Mouse (Mus musculus): ENCODE measurements at regions not wholly inside any gene's neighbourhood (a gene's known extent, or its start where the extent isn't known, plus 50 kb on each side); places are given as distances from the start of the nearest gene placed in this dataset.
A peak's percentile ranks its signal among the peaks of the same experiment; 100 is the strongest.

DNA sequence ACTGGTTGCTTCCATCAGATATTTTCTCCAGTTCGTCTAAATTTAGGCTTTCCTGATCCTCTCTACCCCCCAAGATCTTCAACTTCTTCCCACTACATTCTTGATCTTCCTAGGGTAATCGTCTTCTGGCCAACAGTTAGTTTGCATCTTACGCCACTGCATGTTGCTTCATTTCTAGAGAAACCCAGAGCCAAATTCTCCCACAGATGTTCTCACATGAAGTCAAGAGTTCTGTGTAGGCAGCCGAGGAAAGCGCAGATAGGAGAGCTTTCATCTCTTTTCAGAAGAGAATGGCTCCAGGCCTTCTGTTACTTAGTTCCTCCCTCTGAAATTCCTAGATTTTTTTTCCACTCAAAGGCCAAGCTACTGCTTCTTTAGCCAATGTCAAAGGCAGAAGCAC lies 179.9 kb downstream of the Fgf10 start:
- ATAC-seq (ENCODE audit: low TSS enrichment), result peak; percentile 99

DNA sequence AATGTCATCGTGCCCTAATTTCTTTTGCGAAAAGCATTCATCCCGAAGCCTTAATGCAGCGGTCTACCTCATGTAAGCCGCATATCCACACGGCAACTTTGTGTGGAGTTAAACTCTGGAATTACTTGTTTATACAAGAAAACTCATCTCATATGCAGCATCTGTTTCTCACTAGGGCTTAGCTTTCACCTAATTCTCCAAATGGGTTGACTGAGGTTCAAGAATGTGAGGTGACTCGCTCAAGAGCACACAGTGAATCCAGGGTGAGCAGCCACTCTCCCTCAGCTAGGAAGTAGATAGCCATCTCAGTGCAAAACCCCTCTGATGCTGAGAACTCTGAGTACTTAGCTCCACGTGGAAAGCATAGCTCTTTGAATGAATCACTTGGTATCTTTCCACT lies 181.1 kb downstream of the Fgf10 start:
- ATAC-seq (ENCODE audit: low TSS enrichment), result no peak

DNA sequence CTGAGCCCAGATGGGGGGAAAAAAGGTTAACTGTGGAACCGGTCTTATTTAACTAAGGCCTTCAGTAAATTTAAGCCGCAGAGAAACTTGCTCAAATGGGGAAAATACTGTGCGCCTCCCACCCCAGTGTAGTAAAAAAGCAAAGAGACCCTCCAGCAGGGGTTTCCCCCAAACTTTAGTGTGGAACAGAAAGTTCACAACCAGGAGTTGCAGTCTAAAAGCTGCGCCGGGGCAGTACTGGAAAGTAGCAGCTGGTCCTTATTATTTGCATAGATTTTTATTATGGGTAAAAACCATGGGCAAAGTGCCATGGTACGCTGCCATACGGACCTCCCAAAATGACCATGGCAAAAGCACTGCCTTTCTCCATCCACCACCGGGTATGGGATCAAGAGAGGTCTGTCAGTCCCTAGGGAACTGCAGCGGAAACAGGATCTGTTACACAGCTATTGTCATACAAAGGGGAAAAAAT lies 216.8 kb downstream of the Fgf10 start:
- ATAC-seq (ENCODE audit: low TSS enrichment), result no peak

DNA sequence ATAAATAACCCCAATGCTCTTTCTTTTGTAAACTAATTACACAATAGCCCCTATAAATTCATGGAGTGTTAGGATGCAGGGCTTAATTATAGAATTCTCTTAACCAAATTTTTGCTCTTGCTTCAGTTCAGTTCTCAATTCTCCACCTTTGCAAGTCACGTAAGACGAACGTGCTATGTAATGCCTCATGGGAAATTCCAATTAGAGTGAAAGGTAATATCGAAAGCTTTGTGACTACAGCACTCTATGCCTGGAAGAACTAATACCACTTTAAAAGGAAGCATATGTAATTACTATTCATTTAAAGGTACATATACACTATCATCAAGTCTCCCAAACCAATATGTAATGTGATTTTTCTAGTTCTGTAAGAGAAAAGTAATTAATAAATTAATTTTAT lies 225.5 kb downstream of the Fgf10 start:
- ATAC-seq (ENCODE audit: low TSS enrichment), result no peak

DNA sequence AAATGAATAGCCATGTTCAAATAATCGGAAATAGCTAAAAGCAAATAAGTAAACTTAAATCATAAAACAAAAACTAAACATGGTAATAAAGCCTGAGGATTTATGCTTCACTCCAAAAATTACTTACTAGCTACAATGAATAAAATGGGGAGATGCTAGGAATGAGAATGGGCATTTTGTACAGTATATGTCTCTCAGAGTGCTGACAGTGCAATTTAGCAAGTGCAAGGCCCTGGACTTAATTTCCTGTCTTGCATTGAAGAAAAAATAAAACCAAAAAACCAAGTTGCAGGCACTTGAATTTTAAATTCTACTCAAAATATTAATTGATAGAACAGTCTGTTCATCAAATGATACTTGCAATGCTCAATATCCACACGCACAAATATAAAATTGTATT lies 232.4 kb downstream of the Fgf10 start:
- ATAC-seq (ENCODE audit: low TSS enrichment), result no peak

DNA sequence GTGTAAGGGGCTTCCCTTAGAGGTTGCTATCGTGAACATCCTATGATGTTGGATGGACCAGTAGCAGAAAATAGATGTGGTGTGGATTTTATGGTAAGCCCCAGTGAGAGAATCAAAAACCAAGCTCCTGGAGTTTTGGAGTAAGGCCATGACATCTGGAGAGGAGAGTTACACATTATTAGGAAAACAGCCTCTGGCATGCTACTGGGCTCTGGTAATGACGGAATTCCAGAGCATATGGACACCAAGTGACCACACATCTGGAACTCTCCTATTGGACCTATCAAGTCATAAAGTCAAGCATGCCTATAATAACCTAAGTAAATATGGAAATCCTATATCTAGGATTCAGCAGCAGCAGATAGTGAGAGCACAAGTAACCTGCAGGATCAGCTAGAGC lies 240.8 kb downstream of the Fgf10 start:
- no peak for ATAC-seq (ENCODE audit: low TSS enrichment)

DNA sequence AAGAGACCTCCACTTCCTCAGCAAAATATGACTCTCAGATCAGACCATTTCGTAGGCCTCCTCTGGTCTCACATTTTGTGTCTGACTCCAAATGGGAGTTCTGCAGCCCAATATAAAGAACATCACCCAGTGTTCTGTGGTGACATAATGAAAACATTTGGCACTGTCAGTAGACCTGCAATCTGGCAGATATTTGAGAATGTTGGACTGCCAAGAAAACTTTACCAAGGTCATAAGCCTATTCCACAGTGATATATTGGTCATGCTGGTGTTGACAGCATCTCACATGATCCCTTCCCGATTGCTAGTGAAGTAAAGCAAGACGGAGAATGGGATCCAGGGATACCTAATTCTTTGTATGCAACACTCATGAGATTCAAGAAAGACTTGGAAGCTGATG lies 271.2 kb downstream of the Fgf10 start:
- ATAC-seq (ENCODE audit: low TSS enrichment), result no peak

DNA sequence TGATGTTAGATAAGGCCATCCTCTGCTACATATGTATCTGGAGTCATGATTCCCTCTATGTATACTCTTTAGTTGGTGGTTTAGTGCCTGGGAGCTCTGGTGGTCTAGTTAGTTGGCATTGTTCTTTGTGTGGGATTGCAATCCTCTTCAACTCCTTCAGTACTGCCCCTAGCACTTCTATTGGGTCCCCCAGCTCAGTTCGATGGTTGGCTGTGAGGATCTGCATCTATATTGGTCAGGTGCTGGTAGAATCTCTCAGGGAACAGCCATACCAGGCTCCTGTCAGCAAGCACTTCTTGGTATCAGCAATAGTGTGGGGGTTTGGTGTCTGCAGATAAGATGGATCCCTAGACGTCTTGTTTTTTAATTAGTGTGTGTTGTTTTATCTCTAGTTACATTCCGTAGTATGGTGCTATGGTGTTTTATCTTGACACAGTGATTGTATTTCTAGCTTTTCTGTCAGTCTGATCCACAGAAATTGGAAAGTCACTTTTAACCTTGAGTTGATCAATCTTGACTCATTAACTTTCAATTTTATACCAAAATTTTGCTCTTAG lies 296.6 kb downstream of the Fgf10 start:
- no peak for ATAC-seq (ENCODE audit: low TSS enrichment)

DNA sequence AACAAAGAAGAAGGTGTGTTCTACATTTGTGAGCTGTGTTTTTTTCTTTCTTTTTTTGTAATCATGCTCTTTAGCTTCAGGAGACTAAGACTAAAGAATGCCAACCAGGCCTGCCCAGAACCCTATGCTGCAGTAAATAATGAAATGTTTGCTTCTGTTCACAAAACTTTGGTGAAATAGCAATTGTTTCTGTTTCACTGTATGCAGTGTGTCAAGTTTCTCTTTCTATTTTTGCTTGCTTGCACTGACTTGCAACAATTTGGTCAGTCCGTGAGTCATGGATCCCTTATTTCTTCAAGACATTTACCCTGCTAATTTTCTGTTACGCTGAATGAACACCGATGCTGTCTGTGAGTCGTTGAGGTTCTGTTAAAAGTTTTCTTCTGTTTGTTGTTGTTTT lies 298.1 kb downstream of the Fgf10 start:
- no peak for ATAC-seq (ENCODE audit: low TSS enrichment)

DNA sequence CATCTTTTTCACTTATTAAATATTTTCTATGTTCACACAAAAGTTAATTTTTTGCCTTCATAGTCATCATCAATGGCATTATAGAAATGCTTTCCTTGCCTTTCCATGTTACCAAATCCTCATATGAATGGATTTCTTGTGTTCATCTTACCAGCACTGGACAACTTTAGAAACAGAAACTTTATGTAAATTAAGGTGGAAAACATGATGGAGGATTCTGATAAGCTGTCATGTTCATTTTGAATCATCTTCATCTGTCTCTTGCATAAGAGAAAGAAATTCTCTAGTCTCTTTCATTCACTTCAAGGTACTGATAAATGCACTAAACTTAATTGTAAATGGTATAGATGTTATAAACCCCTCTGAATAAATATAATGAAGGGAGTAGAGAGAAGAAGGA lies 305.4 kb downstream of the Fgf10 start:
- ATAC-seq (ENCODE audit: low TSS enrichment), result no peak

DNA sequence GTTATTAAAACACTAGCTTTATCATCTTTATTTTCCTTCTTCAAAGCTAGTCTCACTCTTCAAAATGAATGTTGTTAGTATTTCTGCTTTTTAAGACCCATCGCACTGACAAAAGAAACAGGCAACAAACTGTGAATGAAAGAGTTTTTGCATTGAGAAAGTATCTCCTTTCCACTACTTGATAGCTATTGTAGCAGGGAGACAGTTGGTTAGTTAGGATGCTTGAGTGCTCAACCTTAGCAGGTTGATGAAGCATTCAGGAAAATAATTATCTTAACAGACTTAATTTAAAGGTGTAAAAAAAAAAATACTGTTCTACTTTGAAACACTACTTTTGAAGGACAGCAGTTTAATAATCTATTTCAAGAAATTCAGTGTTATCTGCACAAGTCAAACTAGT lies 305.9 kb downstream of the Fgf10 start:
- ATAC-seq (ENCODE audit: low TSS enrichment), result no peak

DNA sequence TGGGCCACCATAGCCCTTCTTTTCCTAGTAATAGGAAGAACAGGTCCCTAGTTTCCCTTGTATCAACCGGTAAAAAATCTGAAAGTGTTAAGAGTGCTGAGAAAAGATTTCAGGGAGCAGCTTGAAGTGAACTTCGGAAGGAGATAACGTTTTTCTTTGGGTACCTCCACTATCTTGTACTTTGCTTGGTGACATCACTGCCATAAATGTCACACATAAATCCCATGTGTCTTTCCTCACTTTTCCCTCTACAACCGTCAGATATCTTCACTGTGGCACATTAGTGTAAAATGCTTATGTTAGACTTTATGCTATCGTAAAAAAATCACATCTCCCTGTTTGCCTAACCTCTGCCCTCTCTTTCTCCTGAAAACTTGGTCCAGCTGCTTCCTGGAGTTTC lies 309.9 kb downstream of the Fgf10 start:
- no peak for ATAC-seq (ENCODE audit: low TSS enrichment)

DNA sequence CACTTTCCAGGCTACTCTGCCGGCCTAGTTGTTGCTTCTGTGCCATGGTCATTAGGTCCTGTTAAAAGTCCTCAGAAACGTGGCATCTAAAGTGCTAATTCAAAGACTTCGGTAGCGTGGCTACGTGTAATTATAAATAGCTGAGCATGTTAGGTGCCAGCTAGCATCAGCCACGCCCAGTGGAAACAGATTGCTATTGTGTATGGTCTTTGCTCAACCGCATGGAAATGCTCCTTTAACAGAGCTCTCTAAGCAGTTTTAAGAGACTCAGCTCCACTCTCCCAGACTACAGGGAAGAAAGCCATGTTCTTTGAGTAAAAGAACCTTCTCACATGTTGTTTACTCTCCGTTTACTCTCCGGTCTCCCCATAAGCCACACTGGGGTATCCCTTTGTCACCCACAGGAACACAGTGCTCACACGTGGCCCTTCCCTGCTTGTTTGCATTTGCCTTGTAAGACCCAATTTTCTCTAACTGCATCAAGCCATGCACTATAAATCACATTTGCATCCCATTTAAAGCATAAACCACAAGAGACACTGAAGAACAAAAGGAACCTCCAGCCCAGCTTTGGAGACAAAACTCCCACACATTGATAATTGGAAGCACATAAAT lies 311.7 kb downstream of the Fgf10 start:
- no peak for ATAC-seq (ENCODE audit: low TSS enrichment)

DNA sequence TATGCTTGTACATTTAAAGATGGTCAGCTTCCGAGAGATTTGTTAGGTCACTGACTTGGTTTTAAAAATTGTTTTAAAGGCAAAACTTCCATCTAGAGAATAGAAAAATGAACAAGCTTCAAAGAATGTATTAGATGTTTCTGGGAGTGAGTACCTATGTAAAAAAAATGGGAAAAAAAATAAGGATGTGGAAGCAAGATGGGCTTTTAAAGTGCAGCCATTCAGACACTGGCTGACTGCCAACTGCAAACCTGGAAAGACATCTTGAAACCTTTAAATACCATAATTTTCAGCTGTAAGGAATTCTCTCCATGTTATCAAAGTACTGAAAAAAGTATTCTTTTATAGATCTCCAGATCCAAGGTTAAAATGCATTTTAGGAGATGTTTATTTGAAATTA lies 315.7 kb downstream of the Fgf10 start:
- no peak for ATAC-seq (ENCODE audit: low TSS enrichment)

DNA sequence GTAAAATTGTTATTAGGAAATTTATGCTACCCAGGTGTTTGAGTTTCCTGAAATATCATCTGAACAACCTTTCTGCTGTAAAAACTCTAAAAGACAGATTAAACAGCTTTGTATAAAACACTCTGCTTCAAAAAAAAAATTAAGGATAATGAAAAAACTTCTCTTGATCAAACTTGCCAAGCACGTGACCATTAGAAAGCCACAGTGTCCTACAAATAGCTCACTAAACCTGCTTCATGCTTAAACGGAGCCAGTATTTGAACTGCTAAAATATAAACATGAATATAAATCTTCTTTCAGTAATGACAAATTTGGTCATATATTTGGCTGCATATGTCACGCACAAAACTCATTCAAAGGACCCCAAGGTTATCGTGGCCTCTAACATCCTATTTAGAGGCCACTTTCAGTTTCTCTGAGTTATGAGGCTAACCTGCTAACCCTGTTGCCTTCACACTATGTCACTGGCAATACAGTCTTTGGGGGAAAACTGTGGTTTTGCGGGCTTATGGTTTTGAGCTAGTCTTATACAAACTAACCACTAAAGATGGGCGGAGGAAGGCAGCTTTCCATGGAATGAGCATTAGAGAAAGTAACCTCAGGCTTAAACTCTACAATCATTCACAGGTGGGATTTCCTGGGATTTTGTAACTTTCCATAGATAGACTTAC lies 355.8 kb downstream of the Fgf10 start:
- ATAC-seq (ENCODE audit: low TSS enrichment), result no peak

DNA sequence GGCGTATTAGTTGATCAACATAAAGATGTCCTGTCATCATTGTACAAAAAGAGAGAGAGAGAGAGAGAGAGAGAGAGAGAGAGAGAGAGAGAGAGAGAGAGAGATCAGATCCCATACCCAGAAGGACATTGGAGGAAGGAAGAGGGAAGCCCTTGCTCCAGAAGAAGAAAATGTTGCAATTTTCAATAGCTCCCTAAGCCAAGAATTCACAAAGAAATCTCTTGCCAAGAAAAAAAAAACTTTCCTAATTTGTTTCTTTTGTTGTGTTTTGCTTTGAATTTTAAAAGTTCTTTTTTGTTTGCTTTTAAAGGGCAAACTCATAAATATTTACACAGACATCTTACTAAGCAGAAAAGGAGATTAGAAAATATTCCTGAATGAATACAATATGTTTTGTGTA lies 370.0 kb downstream of the Fgf10 start:
- ATAC-seq (ENCODE audit: low TSS enrichment), result no peak

DNA sequence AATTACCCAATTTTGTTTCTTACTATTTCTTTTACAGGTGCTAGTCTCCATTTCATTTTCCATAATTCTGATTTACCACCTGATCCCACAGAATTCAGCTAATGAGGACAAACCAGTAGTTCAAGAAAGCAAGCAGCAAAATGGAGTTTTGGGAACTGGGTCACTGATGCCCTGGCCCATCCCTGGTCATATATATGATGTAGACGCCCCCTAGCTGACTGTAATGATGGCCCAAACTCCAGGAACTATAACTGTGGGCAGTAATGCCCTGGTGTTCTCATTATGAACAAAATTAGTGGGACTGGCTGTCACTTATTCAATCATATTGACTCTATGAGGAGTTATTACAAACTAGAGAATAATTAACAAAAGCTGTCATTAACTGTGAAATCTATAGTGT lies 375.5 kb downstream of the Fgf10 start:
- ATAC-seq (ENCODE audit: low TSS enrichment), result no peak

DNA sequence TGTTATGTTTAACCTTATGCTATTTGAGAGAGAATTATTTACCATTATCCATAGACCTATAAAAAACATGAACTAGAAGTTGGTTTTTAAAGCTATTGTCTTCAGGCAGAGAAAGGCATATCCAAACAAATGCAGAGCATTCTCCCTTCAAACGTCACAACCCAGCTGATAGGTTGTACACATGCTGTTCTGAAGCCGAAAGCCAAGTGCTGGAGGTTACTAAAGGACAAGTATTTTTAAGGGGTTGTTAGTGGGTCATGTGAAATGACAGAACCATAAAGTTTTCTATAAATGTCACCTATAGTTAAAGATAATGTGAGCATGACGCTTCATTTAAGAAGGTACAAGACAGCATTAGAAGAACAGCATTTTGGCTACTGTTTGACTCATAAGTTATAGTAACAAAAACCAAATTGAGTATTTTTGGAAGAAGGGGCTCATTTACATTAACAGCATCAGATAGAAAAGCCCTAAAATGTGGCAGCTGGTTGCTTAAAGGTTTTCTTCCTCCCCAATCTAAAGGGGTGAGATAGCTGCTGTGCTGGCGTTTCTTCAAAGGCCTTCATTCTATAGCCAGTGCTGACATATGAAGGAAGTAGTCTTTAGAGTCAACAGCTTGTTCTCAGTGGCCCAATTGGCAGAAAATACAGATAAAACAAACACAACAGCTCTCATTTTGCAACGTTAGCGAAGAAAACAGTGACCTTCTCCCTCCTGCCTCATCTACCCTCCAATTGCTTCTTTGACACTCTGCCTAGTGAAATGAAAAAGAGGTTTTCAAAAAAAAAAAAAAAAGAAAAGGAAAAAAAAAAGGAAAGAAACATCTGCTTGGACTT lies 359.4 kb upstream of the Paip1 start:
- no peak for ATAC-seq (ENCODE audit: low TSS enrichment)

DNA sequence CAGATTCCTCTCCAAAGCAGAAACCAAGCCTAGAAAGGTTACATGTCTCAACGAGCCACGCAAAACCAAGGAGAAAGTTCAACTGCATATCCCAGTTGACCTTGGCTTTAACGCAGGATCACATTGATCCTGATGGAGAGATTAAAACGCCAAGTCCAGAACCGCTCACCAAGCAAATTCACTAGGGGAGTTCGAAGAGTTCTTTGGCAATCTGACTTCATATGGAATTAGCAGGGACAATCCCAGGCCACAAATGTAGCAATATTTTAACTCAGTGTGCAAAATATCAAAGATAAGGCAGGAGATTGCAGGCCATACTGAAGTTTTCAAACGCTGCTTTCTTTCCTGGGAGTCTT lies 358.8 kb upstream of the Paip1 start:
- ATAC-seq (ENCODE audit: low TSS enrichment), result no peak

DNA sequence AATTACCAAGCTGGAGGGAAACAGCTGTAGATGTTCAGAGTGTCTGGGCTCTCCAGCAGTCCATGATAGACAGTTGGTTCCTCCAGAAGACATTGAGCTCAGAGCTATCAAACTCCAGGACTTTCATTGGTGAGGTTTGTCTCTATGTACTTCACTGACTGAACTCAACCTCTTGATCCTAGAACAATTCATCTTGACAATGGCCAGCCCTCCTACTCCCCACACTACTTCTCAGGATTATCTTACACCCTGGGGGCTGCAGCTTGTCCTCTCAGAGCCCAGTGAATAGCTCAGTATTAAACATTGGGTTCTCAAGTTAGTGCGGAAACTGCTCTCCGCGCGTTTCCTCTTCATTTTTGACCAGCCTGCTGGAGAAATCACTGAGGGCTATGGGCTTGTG lies 349.2 kb upstream of the Paip1 start:
- no peak for ATAC-seq (ENCODE audit: low TSS enrichment)

DNA sequence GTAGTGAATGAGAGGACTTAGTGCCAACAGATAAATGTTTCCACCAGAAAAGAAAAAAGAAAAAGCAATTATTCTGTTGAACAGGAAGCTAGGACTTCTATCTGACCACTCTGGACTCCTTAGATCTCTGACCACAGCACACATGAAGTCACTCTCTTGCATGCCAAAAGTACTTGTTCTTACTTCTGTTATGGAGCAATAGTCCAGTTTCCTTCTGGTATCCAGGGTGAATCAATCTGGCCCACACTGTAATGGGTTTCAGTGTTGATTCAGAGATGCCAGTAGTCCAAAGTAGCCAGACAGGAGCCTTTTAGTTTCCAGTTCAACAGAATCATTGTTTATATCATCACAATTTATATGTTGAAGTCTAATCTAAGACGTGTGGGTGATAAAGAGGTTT lies 346.7 kb upstream of the Paip1 start:
- ATAC-seq (ENCODE audit: low TSS enrichment), result no peak

DNA sequence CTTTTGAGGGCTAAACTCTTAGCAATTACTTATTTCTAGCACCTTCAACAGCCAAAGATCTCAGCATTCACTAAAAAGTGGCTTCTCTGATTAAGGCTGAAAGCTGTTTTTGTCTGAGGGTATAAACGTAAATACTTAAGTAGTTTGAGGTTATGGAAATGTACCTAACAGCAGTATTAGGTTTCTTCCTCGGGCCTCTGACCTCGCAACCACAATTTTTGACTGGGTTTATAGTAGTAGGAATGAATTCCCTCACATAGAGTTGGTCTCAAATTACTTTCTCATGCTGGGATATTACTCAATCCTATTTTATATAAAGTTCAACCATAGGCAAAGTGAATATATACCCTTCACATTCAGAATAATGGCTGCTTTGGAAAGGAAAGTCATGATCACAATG lies 310.5 kb upstream of the Paip1 start:
- ATAC-seq (ENCODE audit: low TSS enrichment), result no peak

DNA sequence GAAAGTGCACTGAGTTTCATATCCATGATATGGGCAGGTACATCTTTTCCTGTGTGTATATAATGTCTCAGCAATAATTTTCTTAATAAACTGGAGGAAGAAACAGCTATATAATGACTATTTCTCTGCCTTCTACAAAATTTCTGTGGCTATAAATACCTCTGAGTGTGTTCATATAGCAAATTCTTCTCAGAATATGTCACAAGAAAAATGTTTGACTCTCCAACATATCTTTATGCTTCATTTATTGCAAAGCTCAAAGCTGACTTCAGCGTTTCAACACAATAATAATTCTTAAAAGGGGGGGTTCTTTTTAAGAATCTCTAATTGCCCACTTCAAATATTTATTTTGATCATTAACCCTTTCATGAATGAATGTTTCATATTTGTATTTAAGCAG lies 310.0 kb upstream of the Paip1 start:
- ATAC-seq (ENCODE audit: low TSS enrichment), result no peak

Data from frontal cortex, adult (tissue).